Mouse (Mus musculus) intestine, embryonic 14.5 days (tissue): Measurements from ENCODE around the gene Atp8a2. TPM values are rescaled to one million over a fixed set of nuclear protein-coding genes. Genes with fewer than 3 reads are reported as not detected.

Source experiments
- ATAC-seq: fragments of 200-750 bp; cut with Nextera tagmentation; replicated peaks from 2 replicates; pipeline ENCODE4 v1.8.0; 2017; ENCODE audit warnings: low read depth, moderate number of reproducible peaks, moderate TSS enrichment, moderate library complexity; ENCODE audit not compliant: low FRiP score, low TSS enrichment
- DNase-seq: peaks from one replicate; pipeline ENCODE4 v3.0.0-alpha.2; 2018; ENCODE audit warnings: low spot score
- H3K27ac ChIP-seq: fragments of 300-500 bp; sonication (generic); 2 replicates; pipeline ENCODE4 v1.5.1; 2014; ENCODE audit warnings: low read depth, mild to moderate bottlenecking, control low read depth
- H3K27me3 ChIP-seq: fragments of 300-500 bp; sonication (generic); replicated peaks from 2 replicates; pipeline ENCODE4 v1.6.1; 2014; ENCODE audit warnings: low read length, control low read depth; ENCODE audit not compliant: control insufficient read depth, insufficient read depth
- H3K36me3 ChIP-seq: fragments of 300-500 bp; sonication (generic); 2 replicates; pipeline ENCODE4 v1.6.1; 2014; ENCODE audit warnings: low read length, control low read depth; ENCODE audit not compliant: control insufficient read depth, insufficient read depth
- H3K4me1 ChIP-seq: fragments of 300-500 bp; sonication (generic); replicated peaks from 2 replicates; pipeline ENCODE4 v1.6.1; 2014; ENCODE audit warnings: low read length, control low read depth, mixed read lengths; ENCODE audit not compliant: control insufficient read depth, insufficient read depth
- H3K4me2 ChIP-seq: fragments of 300-500 bp; sonication (generic); 2 replicates; pipeline ENCODE4 v1.6.1; 2014; ENCODE audit warnings: low read length
- H3K4me3 ChIP-seq: fragments of 300-500 bp; sonication (generic); 2 replicates; pipeline ENCODE4 v1.5.1; 2014; ENCODE audit warnings: low read depth, low read length, control low read depth, mixed read lengths
- H3K9ac ChIP-seq: fragments of 300-500 bp; sonication (generic); 2 replicates; pipeline ENCODE4 v1.6.1; 2014; ENCODE audit warnings: mild to moderate bottlenecking, low read length
- H3K9me3 ChIP-seq: fragments of 300-500 bp; sonication (generic); 2 replicates; pipeline ENCODE4 v1.6.1; 2016; ENCODE audit warnings: low read length, control low read depth; ENCODE audit not compliant: control insufficient read depth
- WGBS: fragments of 180-500 bp; shearing (Covaris S2); extraction: QIAGEN DNeasy Blood & Tissue Kit; methylation state at CpG from one replicate; pipeline ENCODE4 v1.1.7; 2014; 5-methylcytosine and 5-hydroxymethylcytosine counted together
- polyA plus RNA-seq: library from polyadenylated mRNA; unstranded; fragments of >200 nt; fragmentation: Nextera tagmentation; extraction: Ambion mirVana; gene quantifications from 2 replicates; pipeline ENCODE4 v1.2.1, GENCODE M21; 2014

Gene Atp8a2
- polyA plus RNA-seq, 1 experiment from 2014 or later, result 9.0 TPM

GRCm38 (mm10) chr14:59677598-59678003 is 519.4 kb downstream of the Atp8a2 start:
- Histone ChIP-seq H3K4me3 (no peak overlapping the region), H3K9me3 (no peaks in the 10 kb centered on the region), H3K4me2 (no peak overlapping the region), H3K9ac (no peak overlapping the region), H3K36me3 (no peaks in the 10 kb centered on the region), H3K27me3 (no peaks in the 10 kb centered on the region), H3K4me1 (peaks cover 14% of the 10 kb centered on the region; the same call in 1 of the 2 replicates), H3K27ac (no peak overlapping the region)
- DNase-seq (no peak), ATAC-seq (no peak)
- 68% methylated on average over 7 of the region's 7 CpGs for WGBS

- H3K27me3 ChIP-seq, result no peaks in the 10 kb centered on the region
- no peak overlapping the region for H3K27ac ChIP-seq
- 64% methylated on average over 4 of the region's 4 CpGs for WGBS
- no peak overlapping the region for H3K4me3 ChIP-seq
- no peaks in the 10 kb centered on the region for H3K9me3 ChIP-seq
- no peak overlapping the region for H3K9ac ChIP-seq
- peaks cover 14% of the 10 kb centered on the region; the same call in 1 of the 2 replicates for H3K4me1 ChIP-seq
- ATAC-seq, result no peak
- H3K36me3 ChIP-seq, result no peaks in the 10 kb centered on the region
- H3K4me2 ChIP-seq, result no peak overlapping the region
- DNase-seq, result no peak
Measured at GRCm38 (mm10) chr14:59675330-59675729, 521.6 kb downstream of the Atp8a2 start.

DNA sequence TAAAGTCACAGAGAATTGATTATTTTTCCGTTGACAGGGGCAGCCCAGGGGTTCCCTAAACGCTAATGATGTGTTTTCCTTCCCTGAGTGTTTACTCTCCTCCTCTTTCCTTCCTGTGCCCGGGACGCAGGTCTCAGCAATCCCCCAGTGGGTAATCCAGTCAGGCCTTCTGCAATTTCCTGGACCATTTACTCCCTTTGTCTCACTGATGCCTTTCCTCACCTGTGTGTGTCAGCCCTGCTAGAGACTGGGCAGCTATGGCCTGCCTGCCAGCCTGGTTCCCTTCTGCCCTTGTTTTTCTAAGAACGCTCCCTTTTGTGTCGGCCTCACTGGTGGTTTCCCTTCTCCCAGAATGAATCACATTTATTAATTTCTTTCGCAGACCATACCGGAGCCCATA is 522.4 kb downstream of the Atp8a2 start:
- no peak overlapping the region for H3K4me2 ChIP-seq

GRCm38 (mm10) chr14:59672893-59673515 is 524.0 kb downstream of the Atp8a2 start:
- 77% methylated on average over 6 of the region's 6 CpGs for WGBS

More for the DNA sequence above, 522.4 kb downstream of the Atp8a2 start:
- WGBS, result 14% methylated on average over 8 of the region's 8 CpGs
- no peak overlapping the region for H3K27ac ChIP-seq
- DNase-seq, result no peak
- H3K9ac ChIP-seq, result no peak overlapping the region
- no peaks in the 10 kb centered on the region for H3K27me3 ChIP-seq
- ATAC-seq, result no peak
- no peaks in the 10 kb centered on the region for H3K36me3 ChIP-seq
- no peaks in the 10 kb centered on the region for H3K9me3 ChIP-seq
- peaks cover 14% of the 10 kb centered on the region; the same call in 1 of the 2 replicates for H3K4me1 ChIP-seq
- no peak overlapping the region for H3K4me3 ChIP-seq

GRCm38 (mm10) chr14:59657098-59657497 is 539.9 kb downstream of the Atp8a2 start:
- H3K4me2 ChIP-seq, result no peak overlapping the region
- no peaks in the 10 kb centered on the region for H3K4me1 ChIP-seq
- WGBS, result 97% methylated on average over 1 of the region's 1 CpGs
- H3K9me3 ChIP-seq, result no peaks in the 10 kb centered on the region
- no peak for DNase-seq
- no peak overlapping the region for H3K27ac ChIP-seq
- H3K9ac ChIP-seq, result no peak overlapping the region
- no peak overlapping the region for H3K4me3 ChIP-seq
- no peak for ATAC-seq
- no peaks in the 10 kb centered on the region for H3K36me3 ChIP-seq
- no peaks in the 10 kb centered on the region for H3K27me3 ChIP-seq

More at GRCm38 (mm10) chr14:59672893-59673515, 524.0 kb downstream of the Atp8a2 start:
- H3K4me1 ChIP-seq, result peaks cover 14% of the 10 kb centered on the region; the same call in 1 of the 2 replicates
- H3K27ac ChIP-seq, result no peak overlapping the region
- H3K27me3 ChIP-seq, result no peaks in the 10 kb centered on the region
- H3K4me3 ChIP-seq, result no peak overlapping the region
- H3K36me3 ChIP-seq, result no peaks in the 10 kb centered on the region
- H3K4me2 ChIP-seq, result no peak overlapping the region
- DNase-seq, result no peak
- no peak overlapping the region for H3K9ac ChIP-seq
- no peak for ATAC-seq
- H3K9me3 ChIP-seq, result no peaks in the 10 kb centered on the region

- no peak overlapping the region for H3K4me2 ChIP-seq
- no peaks in the 10 kb centered on the region for H3K36me3 ChIP-seq
- H3K4me1 ChIP-seq, result no peaks in the 10 kb centered on the region
- no peak for DNase-seq
- H3K27me3 ChIP-seq, result no peaks in the 10 kb centered on the region
- no peak overlapping the region for H3K4me3 ChIP-seq
- ATAC-seq, result no peak
- WGBS, result 77% methylated on average over 6 of the region's 6 CpGs
- no peak overlapping the region for H3K27ac ChIP-seq
- no peaks in the 10 kb centered on the region for H3K9me3 ChIP-seq
- no peak overlapping the region for H3K9ac ChIP-seq
Measured at GRCm38 (mm10) chr14:59656591-59656990, 540.4 kb downstream of the Atp8a2 start.

DNA sequence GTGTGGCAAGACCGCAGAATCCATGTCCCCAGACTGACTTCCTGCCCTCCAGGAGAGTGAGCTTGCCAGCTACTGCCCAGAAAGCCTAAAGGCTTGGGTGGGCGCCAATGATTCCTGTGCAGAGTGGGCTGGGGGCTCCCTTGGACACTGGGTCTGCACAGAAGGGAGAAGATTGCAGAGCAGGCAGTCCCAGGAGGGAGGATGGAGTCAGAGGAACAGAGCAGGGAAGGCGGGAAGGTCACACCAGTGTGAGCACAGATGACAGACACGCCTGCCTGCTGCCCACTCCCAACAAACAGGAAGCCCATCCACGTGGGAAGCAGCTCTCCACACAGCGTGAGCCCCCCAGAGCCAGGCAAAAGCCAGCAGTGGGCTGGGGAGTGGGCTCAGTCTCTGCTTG is 547.6 kb downstream of the Atp8a2 start:
- DNase-seq (no peak), ATAC-seq (no peak)

DNA sequence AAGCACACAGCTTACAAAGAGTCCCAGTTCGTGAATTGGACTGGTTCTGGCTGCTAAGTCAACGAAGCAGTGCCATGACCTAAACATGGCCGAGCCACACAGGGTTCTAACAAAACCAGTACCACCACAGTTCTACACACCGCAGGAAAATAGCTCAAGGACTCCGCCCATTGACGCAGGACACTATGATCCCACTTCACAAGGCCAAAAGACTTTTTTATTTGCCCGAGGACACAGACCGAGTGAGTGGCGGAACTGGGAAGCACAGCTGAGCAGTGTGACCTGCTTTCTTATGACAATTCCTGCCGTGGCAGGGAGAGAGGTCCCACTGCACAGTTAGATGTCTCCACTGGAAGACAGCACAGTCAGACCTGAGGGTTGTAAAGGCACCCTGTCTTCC is 548.4 kb downstream of the Atp8a2 start:
- no peak for ATAC-seq
- Histone ChIP-seq H3K9ac (no peak overlapping the region), H3K27me3 (no peaks in the 10 kb centered on the region), H3K4me1 (no peaks in the 10 kb centered on the region), H3K27ac (no peak overlapping the region), H3K9me3 (no peaks in the 10 kb centered on the region), H3K4me2 (no peak overlapping the region), H3K36me3 (no peaks in the 10 kb centered on the region), H3K4me3 (no peak overlapping the region)
- DNase-seq, result no peak
- 88% methylated on average over 10 of the region's 10 CpGs for WGBS

More for the DNA sequence above, 547.6 kb downstream of the Atp8a2 start:
- Histone ChIP-seq H3K9ac (no peak overlapping the region), H3K36me3 (no peaks in the 10 kb centered on the region), H3K4me3 (no peak overlapping the region), H3K9me3 (no peaks in the 10 kb centered on the region), H3K27ac (no peak overlapping the region), H3K27me3 (no peaks in the 10 kb centered on the region), H3K4me2 (no peak overlapping the region), H3K4me1 (no peaks in the 10 kb centered on the region)
- 82% methylated on average over 6 of the region's 6 CpGs for WGBS
